In the genomic region with DNA sequence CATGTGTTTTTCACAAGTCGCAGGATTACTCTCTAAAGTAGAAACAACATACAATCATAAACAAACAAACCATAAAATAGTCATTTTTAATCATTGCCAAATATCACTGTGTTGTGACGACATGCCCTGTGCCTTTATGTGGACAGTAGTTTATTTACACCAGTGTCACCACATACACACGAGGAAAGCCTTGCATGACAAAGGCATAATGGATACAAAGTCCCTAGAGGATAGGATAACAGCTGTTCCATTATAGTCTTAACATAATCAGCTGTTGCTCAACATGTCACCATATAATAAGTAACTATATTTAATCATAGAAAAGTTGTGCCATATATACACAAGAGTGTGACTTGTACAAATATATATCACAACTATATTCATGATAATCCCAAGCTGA, we compare ENCODE assay signal across 17 mouse cellular contexts.
"Had no signal": no experiment of that assay in that cellular context is flagged by ENCODE, and none has a peak within 500 bp of the region (broad histone marks: within the 10 kb centered on the region; RNA-seq: fewer than 3 reads in every experiment).

No protein-coding gene starts in this region.

- H3K36me3 ChIP-seq: liver, embryonic 13.5 days; liver, embryonic 15.5 days; midbrain, embryonic 13.5 days; neural tube, embryonic 12.5 days; stomach, embryonic 15.5 days had no signal

- H3K4me1 ChIP-seq: liver, embryonic 13.5 days; liver, embryonic 15.5 days; megakaryocyte, embryonic 14.5 days; midbrain, embryonic 13.5 days; neural tube, embryonic 12.5 days; stomach, embryonic 15.5 days had no signal

- DNase-seq: liver, embryonic 13.5 days; liver, postnatal 0 days; lung, embryonic 14.5 days; right cerebral cortex, postnatal 14 days; thymus, adult 2 months; thymus, postnatal 25 days; thymus, postnatal 4 days had no signal

- H3K4me2 ChIP-seq: liver, embryonic 11.5 days; liver, embryonic 13.5 days; liver, embryonic 15.5 days; lung, embryonic 14.5 days; midbrain, embryonic 11.5 days; midbrain, embryonic 13.5 days; neural tube, embryonic 12.5 days; stomach, embryonic 15.5 days had no signal

- ATAC-seq: liver, postnatal 0 days; midbrain, embryonic 13.5 days; midbrain, embryonic 16.5 days had no signal

- H3K9ac ChIP-seq: liver, embryonic 13.5 days; liver, embryonic 15.5 days; liver, postnatal 0 days; lung, embryonic 14.5 days; midbrain, embryonic 13.5 days; neural tube, embryonic 12.5 days; stomach, embryonic 15.5 days had no signal

- H3K9me3 ChIP-seq: liver, embryonic 13.5 days; liver, embryonic 15.5 days; midbrain, embryonic 13.5 days; neural tube, embryonic 12.5 days; stomach, embryonic 15.5 days had no signal

- H3K27ac ChIP-seq: liver, embryonic 13.5 days; liver, embryonic 15.5 days; macrophage; midbrain, embryonic 13.5 days; neural tube, embryonic 12.5 days; stomach, embryonic 15.5 days; stomach, postnatal 0 days had no signal

- H3K27me3 ChIP-seq: liver, embryonic 13.5 days; liver, embryonic 15.5 days; megakaryocyte, embryonic 14.5 days; midbrain, embryonic 13.5 days; neural tube, embryonic 12.5 days; stomach, embryonic 15.5 days had no signal

- H3K4me3 ChIP-seq: liver, embryonic 13.5 days; liver, embryonic 15.5 days; megakaryocyte, embryonic 14.5 days; midbrain, embryonic 13.5 days; neural tube, embryonic 12.5 days; stomach, embryonic 15.5 days had no signal
